Mouse (Mus musculus) thymus, postnatal 4 days (tissue): ENCODE measurements around the gene Foxp1.

Experiments
- DNase-seq: peaks from one replicate; pipeline ENCODE4 v3.0.0; 2021

The Foxp1 gene

GRCm38 (mm10) chr6:98977806-98978205 lies 544.7 kb downstream of the Foxp1 start:
- DNase-seq: no peak

GRCm38 (mm10) chr6:98975918-98976317 lies 546.6 kb downstream of the Foxp1 start:
- DNase-seq: no peak

- DNase-seq: no peak
Measured at GRCm38 (mm10) chr6:98973433-98973832, 549.1 kb downstream of the Foxp1 start.

GRCm38 (mm10) chr6:98972404-98972803 lies 550.1 kb downstream of the Foxp1 start:
- DNase-seq: no peak

- DNase-seq: no peak
Measured at GRCm38 (mm10) chr6:98959333-98959732, 563.2 kb downstream of the Foxp1 start.

GRCm38 (mm10) chr6:98956522-98957169 lies 565.9 kb downstream of the Foxp1 start:
- peak; percentile 81 for DNase-seq

GRCm38 (mm10) chr6:98955706-98956105 lies 566.8 kb downstream of the Foxp1 start:
- no peak for DNase-seq

GRCm38 (mm10) chr6:98954439-98954838 lies 568.1 kb downstream of the Foxp1 start:
- no peak for DNase-seq

- DNase-seq: no peak
Measured at GRCm38 (mm10) chr6:98949703-98950191, 572.8 kb downstream of the Foxp1 start.

GRCm38 (mm10) chr6:98949286-98949685 lies 573.2 kb downstream of the Foxp1 start:
- no peak for DNase-seq

GRCm38 (mm10) chr6:98948153-98949141 lies 574.1 kb downstream of the Foxp1 start:
- DNase-seq: no peak

GRCm38 (mm10) chr6:98947486-98948152 lies 574.9 kb downstream of the Foxp1 start:
- no peak for DNase-seq

- DNase-seq: no peak
Measured at GRCm38 (mm10) chr6:98946731-98947130, 575.8 kb downstream of the Foxp1 start.

- no peak for DNase-seq
Measured at GRCm38 (mm10) chr6:98945496-98946412, 576.8 kb downstream of the Foxp1 start.

GRCm38 (mm10) chr6:98938348-98938747 lies 584.2 kb downstream of the Foxp1 start:
- no peak for DNase-seq

GRCm38 (mm10) chr6:98937513-98937912 lies 585.0 kb downstream of the Foxp1 start:
- DNase-seq: no peak

- no peak for DNase-seq
Measured at GRCm38 (mm10) chr6:98936377-98936776, 586.1 kb downstream of the Foxp1 start.

- no peak for DNase-seq
Measured at GRCm38 (mm10) chr6:98935169-98935568, 587.4 kb downstream of the Foxp1 start.

- no peak for DNase-seq
Measured at GRCm38 (mm10) chr6:98934381-98934780, 588.1 kb downstream of the Foxp1 start.

GRCm38 (mm10) chr6:98933135-98933724 lies 589.3 kb downstream of the Foxp1 start:
- DNase-seq: no peak

- no peak for DNase-seq
Measured at GRCm38 (mm10) chr6:98931881-98932540, 590.5 kb downstream of the Foxp1 start.
